Mouse (Mus musculus): ENCODE data around the gene Lrrc1. TPM values are rescaled to one million over a fixed set of nuclear protein-coding genes. Genes with fewer than 3 reads are reported as not detected.

Gene Lrrc1
- total and polyA plus RNA-seq, 3 experiments, result 5.3 to 12.1 TPM; not detected in 1

DNA sequence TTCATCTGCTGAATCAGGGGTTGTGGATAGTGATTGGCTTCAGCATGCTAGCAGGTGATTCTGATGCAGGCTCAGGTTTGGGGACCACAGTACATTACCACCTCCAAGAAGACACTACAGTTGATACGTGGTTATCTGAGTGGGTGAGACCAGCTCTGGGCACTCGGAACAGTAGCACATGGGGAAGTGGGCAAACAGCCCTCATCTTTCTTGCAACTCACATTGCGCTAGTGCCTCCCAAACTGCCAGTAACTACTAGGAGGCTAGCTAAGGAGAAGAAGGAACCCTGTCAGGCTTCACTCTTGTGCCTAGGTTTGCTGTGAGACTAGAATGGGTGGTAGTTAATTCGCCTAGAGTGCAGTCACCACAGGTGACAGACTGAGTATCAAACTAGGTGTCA, 119.1 kb downstream of the Lrrc1 start:
- H3K27me3 ChIP-seq (ENCODE audit: control insufficient read depth in 1 of 2, insufficient read depth in 2 of 2, low read length in 2 of 2), result no peaks in the 10 kb centered on the region
- TF ChIP-seq GATA1 (IDR thresholded peaks at IDR 0.05; ENCODE audit: low read depth, low read length) (0 out of 2 replicates have a peak, but pooled peaks have one; percentile 8), JUND (IDR thresholded peaks at IDR 0.05; ENCODE audit: low read depth, low read length) (no peak), EP300 (IDR thresholded peaks at IDR 0.05; ENCODE audit: low read depth in 1 of 2, low read length in 2 of 2) (peak in 1 of 2 experiments; percentile 54; a peak in 1 of 4 replicates), ELF1 (IDR thresholded peaks at IDR 0.05; ENCODE audit: low read depth, low read length) (no peak), MYC (IDR thresholded peaks at IDR 0.05; ENCODE audit: low read depth, low read length) (no peak)
- no peak overlapping the region for H3K4me3 ChIP-seq (ENCODE audit: control insufficient read depth in 1 of 2, insufficient read depth in 1 of 2, low read depth in 2 of 2, low read length in 2 of 2)
- H3K9ac ChIP-seq (ENCODE audit: control insufficient read depth, low read depth, low read length, poor library complexity, severe bottlenecking), result no peak overlapping the region
- DNase-seq (ENCODE audit: low read depth, low spot score), result peak; percentile 45
- H3K9me3 ChIP-seq (replicated peaks; ENCODE audit: insufficient read depth, low read length), result no peaks in the 10 kb centered on the region
- no peaks in the 10 kb centered on the region; the same call in 1 of the 2 replicates for H3K79me2 ChIP-seq (ENCODE audit: control insufficient read depth, insufficient read depth, low read length, poor library complexity)
- peaks cover 0 to 36% of the 10 kb centered on the region in 2 experiments; a peak in 2 of 4 replicates for H3K36me3 ChIP-seq (ENCODE audit: control insufficient read depth in 1 of 2, insufficient read depth in 2 of 2, low read length in 2 of 2)
- H3K27ac ChIP-seq (ENCODE audit: control insufficient read depth, low read depth, low read length), result no peak overlapping the region
- peaks cover 24 to 54% of the 10 kb centered on the region in 2 experiments for H3K4me1 ChIP-seq (ENCODE audit: control insufficient read depth in 1 of 2, insufficient read depth in 2 of 2, low read length in 2 of 2)

DNA sequence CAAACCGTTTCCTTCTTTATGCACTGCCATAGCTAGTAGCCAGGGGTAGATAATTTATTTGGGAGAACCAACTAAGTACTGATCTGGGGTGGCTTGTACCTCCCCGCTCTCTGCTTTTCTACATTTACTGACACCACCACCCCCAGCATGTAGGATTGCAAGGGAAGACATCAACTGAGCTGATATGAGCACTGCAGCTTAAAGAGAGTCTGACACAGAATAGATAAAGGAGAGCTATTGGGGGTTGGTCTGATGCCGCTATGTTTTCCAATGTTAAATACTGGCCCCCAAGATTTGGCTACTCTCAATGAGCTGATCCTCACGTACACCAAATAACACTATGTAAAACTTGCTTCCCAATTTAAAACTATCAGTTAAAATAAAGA, 124.5 kb downstream of the Lrrc1 start:
- no peaks in the 10 kb centered on the region for H3K9me3 ChIP-seq (replicated peaks; ENCODE audit: insufficient read depth, low read length)
- H3K4me3 ChIP-seq (ENCODE audit: control insufficient read depth in 1 of 2, insufficient read depth in 1 of 2, low read depth in 2 of 2, low read length in 2 of 2), result peak overlapping the region; percentile 25 to 50
- H3K27me3 ChIP-seq (ENCODE audit: control insufficient read depth in 1 of 2, insufficient read depth in 2 of 2, low read length in 2 of 2), result no peaks in the 10 kb centered on the region
- peaks cover 14 to 28% of the 10 kb centered on the region in 2 experiments for H3K4me1 ChIP-seq (ENCODE audit: control insufficient read depth in 1 of 2, insufficient read depth in 2 of 2, low read length in 2 of 2)
- H3K79me2 ChIP-seq (ENCODE audit: control insufficient read depth, insufficient read depth, low read length, poor library complexity), result no peaks in the 10 kb centered on the region
- peak overlapping the region; percentile 95 for H3K27ac ChIP-seq (ENCODE audit: control insufficient read depth, low read depth, low read length)
- peak; percentile 85 for DNase-seq (ENCODE audit: low read depth, low spot score)
- peak overlapping the region; percentile 57 for H3K9ac ChIP-seq (ENCODE audit: control insufficient read depth, low read depth, low read length, poor library complexity, severe bottlenecking)
- H3K36me3 ChIP-seq (ENCODE audit: control insufficient read depth in 1 of 2, insufficient read depth in 2 of 2, low read length in 2 of 2), result peaks cover 0 to 19% of the 10 kb centered on the region in 2 experiments; a peak in 2 of 4 replicates
- TF ChIP-seq NELFE (IDR thresholded peaks at IDR 0.05; ENCODE audit: low read depth, low read length) (no peak), RCOR1 (IDR thresholded peaks at IDR 0.05; ENCODE audit: low read depth, low read length) (peak; percentile 60; the same call in 1 of the 2 replicates), POLR2A (IDR thresholded peaks at IDR 0.05; ENCODE audit: control insufficient read depth in 1 of 2, insufficient read depth in 1 of 2, low read depth in 1 of 2, low read length in 2 of 2, poor library complexity in 1 of 2) (no peak; a peak in 2 of 4 replicates), GABPA (IDR thresholded peaks at IDR 0.05; ENCODE audit: low read depth, low read length) (0 out of 2 replicates have a peak, but pooled peaks have one; percentile 4), CHD2 (IDR thresholded peaks at IDR 0.05; ENCODE audit: low read length) (peak; percentile 48; the same call in 1 of the 2 replicates), HCFC1 (IDR thresholded peaks at IDR 0.05; ENCODE audit: low read depth, low read length) (no peak), MAZ (IDR thresholded peaks at IDR 0.05; ENCODE audit: low read depth, low read length) (peak; percentile 78; the same call in 1 of the 2 replicates), BHLHE40 (IDR thresholded peaks at IDR 0.05; ENCODE audit: borderline replicate concordance, low read depth, low read length) (peak; percentile 56; the same call in 1 of the 2 replicates), MYB (IDR thresholded peaks at IDR 0.05; ENCODE audit: low read depth, low read length) (peak; percentile 14; the same call in 1 of the 2 replicates), TBP (IDR thresholded peaks at IDR 0.05; ENCODE audit: low read depth, low read length) (no peak), ETS1 (IDR thresholded peaks at IDR 0.05; ENCODE audit: low read depth, low read length) (peak; percentile 82), MXI1 (IDR thresholded peaks at IDR 0.05; ENCODE audit: low read depth, low read length) (peak; percentile 71), CHD1 (IDR thresholded peaks at IDR 0.05; ENCODE audit: low read depth, low read length) (no peak; the same call in 1 of the 2 replicates), GATA1 (IDR thresholded peaks at IDR 0.05; ENCODE audit: low read depth, low read length) (peak; percentile 86), ZMIZ1 (IDR thresholded peaks at IDR 0.05; ENCODE audit: low read depth, low read length) (0 out of 2 replicates have a peak, but pooled peaks have one; percentile 42), MAX (IDR thresholded peaks at IDR 0.05; ENCODE audit: low read length) (no peak), JUND (IDR thresholded peaks at IDR 0.05; ENCODE audit: low read depth, low read length) (no peak), EP300 (IDR thresholded peaks at IDR 0.05; ENCODE audit: low read depth in 1 of 2, low read length in 2 of 2) (peak; percentile 68 to 89; a peak in 3 of 4 replicates), TCF12 (IDR thresholded peaks at IDR 0.05; ENCODE audit: low read depth, low read length) (peak; percentile 87), USF2 (IDR thresholded peaks at IDR 0.05; ENCODE audit: borderline replicate concordance in 1 of 2, insufficient read depth in 1 of 2, low read depth in 1 of 2, low read length in 2 of 2) (no peak), UBTF (IDR thresholded peaks at IDR 0.05; ENCODE audit: borderline replicate concordance, insufficient read depth, low read depth, low read length) (no peak), ZC3H11A (IDR thresholded peaks at IDR 0.05; ENCODE audit: low read depth, low read length) (no peak; the same call in 1 of the 2 replicates), ZKSCAN1 (IDR thresholded peaks at IDR 0.05; ENCODE audit: low read depth, low read length) (no peak), POLR2AphosphoS2 (IDR thresholded peaks at IDR 0.05; ENCODE audit: low read length) (0 out of 2 replicates have a peak, but pooled peaks have one; percentile 49), TAL1 (IDR thresholded peaks at IDR 0.05; ENCODE audit: low read length) (peak; percentile 46; the same call in 1 of the 2 replicates), MAFK (IDR thresholded peaks at IDR 0.05; ENCODE audit: borderline replicate concordance, low read depth, low read length) (0 out of 2 replicates have a peak, but pooled peaks have one; percentile 23), SIN3A (IDR thresholded peaks at IDR 0.05; ENCODE audit: low read length) (peak; percentile 81), NRF1 (IDR thresholded peaks at IDR 0.05; ENCODE audit: insufficient read depth, low read depth, low read length, poor library complexity, severe bottlenecking) (no peak), ELF1 (IDR thresholded peaks at IDR 0.05; ENCODE audit: low read depth, low read length) (no peak)

All from MEL (cell line).